Mouse (Mus musculus): ENCODE results near the gene Mbd3.

Mbd3 gene

DNA sequence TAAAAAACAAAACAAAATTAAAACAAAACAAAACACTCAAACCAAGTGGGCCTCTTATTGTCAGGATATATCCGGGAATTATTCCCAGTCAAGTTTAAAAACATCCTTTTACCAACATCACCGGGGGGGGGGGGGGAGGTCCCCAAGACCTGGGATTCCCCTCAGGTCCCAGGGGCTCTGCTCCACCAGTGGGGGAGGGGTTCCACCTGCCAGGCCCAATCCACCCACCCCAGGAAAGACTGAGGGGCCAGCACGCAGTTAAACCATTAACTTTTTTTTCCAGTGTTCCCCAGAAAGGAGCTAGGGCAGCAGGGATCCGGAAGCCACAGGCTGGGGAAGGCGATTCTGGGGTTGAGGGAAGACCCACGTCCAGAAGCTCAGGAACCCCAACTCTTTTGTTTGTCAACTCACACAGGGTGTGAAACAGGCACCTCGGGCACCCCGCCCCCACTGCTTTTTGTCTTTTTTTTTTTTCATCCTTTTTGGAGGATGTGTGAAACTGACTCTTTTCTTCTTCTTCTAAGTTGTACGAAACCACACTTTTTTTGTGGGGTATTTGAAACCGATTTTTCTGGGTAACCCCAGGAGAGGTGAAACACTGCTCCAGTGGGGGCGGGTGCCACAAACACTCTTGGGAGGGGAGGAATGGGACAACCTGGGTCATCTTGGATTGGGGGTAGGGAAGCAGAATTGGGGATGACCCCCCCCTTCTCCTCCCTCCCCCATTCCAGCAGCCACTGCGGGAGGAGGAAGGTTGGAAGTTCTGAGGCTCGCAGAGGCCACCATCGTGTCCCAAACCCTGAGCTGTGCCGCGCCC, 32.4 kb upstream of the Mbd3 start:
- in situ Hi-C loops (cut with MboI; ENCODE audit: low pct_unique_long_range_greater_than_20kb in 1 of 2, low sequenced_read_pairs in 2 of 2, unreplicated experiment in 1 of 2): no loop called here

DNA sequence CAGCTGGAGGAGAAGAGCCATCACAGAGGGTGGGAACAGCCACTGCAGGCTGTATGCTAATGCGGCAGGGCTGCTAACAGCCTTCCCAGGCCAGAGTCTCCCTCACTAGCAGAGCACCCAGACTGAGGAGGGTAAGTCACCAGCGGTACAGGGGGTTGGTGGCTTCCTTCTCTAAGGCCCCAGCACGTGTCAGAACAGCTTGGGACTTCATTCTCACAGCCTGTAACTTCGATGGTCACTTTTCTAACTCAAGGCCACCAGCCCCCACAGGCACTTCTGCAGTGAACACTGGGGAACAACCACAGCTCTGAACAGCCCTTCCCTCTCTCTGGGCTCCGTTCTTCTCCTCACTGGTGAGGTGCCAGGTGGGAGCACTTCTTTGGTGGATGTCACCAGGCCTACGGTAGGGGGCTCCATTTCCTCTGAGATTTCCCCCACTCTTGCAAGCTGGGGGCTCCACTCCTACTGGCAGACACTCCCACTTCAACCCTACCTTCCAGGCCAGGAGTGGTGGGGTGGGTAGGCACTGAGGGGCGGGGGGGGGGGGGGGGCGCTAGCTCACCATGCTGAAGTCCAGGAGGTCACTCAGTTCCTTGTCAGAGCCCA, 31.1 kb upstream of the Mbd3 start:
- in situ Hi-C loops (cut with MboI; ENCODE audit: low pct_unique_long_range_greater_than_20kb in 1 of 2, low sequenced_read_pairs in 2 of 2, unreplicated experiment in 1 of 2): no loop called here

- in situ Hi-C loops (cut with MboI; ENCODE audit: low pct_unique_long_range_greater_than_20kb in 1 of 2, low sequenced_read_pairs in 2 of 2, unreplicated experiment in 1 of 2): no loop called here
Observed at GRCm38 (mm10) chr10:80429800-80430199, 30.4 kb upstream of the Mbd3 start.

- in situ Hi-C loops (cut with MboI; ENCODE audit: low pct_unique_long_range_greater_than_20kb in 1 of 2, low sequenced_read_pairs in 2 of 2, unreplicated experiment in 1 of 2): no loop called here
Observed at GRCm38 (mm10) chr10:80425041-80425440, 25.7 kb upstream of the Mbd3 start.

- in situ Hi-C loops (cut with MboI; ENCODE audit: low pct_unique_long_range_greater_than_20kb in 1 of 2, low sequenced_read_pairs in 2 of 2, unreplicated experiment in 1 of 2): no loop called here
Observed at GRCm38 (mm10) chr10:80423562-80423961, 24.2 kb upstream of the Mbd3 start.

DNA sequence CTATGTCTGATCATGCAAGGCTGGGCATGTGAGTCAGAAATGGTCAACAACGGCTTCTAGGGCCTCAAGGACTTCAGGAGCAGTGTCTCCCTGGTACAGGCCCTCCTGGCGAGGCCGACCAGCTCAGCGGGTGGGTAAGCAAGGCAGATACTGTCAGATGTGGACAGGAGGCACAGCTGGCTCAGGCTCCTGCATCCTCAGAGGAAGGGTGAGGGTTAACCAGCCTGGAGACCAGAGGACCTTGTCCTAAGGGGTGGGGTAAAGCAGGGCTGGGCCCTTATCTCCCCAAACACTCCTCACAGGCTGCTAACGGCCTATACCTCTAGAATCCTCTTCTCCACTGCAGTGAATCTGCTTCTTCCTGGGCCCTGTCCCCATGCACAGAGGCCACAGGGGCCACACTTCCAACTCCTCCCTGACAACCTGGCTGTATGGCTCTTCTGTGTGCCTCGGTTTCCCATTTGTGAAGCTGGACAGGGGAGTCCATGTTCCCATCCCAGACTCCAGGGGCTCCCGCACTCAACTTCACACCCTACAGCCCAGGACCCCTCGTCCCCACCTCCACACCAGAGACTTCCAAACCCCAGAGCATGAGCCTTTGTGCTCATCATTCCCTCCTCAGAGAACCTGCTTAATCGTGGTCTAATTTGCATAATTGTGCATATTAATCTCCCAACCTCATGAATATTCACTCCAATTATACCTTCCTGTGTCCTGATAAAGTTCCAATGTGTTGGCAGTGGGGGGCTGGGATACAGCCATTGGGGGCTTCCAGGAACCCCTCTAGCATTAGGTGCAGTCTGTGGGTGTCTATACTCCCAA, 22.5 kb upstream of the Mbd3 start:
- in situ Hi-C loops (cut with MboI; ENCODE audit: low pct_unique_long_range_greater_than_20kb in 1 of 2, low sequenced_read_pairs in 2 of 2, unreplicated experiment in 1 of 2): no loop called here

- in situ Hi-C loops (cut with MboI; ENCODE audit: low pct_unique_long_range_greater_than_20kb in 1 of 2, low sequenced_read_pairs in 2 of 2, unreplicated experiment in 1 of 2): no loop called here
Observed at GRCm38 (mm10) chr10:80421208-80421607, 21.9 kb upstream of the Mbd3 start.

GRCm38 (mm10) chr10:80420729-80421128, 21.4 kb upstream of the Mbd3 start:
- in situ Hi-C loops (cut with MboI; ENCODE audit: low pct_unique_long_range_greater_than_20kb in 1 of 2, low sequenced_read_pairs in 2 of 2, unreplicated experiment in 1 of 2): no loop called here

GRCm38 (mm10) chr10:80419419-80419818, 20.1 kb upstream of the Mbd3 start:
- in situ Hi-C loops (cut with MboI; ENCODE audit: low pct_unique_long_range_greater_than_20kb in 1 of 2, low sequenced_read_pairs in 2 of 2, unreplicated experiment in 1 of 2): no loop called here

GRCm38 (mm10) chr10:80418311-80418710, 19.0 kb upstream of the Mbd3 start:
- in situ Hi-C loops (cut with MboI; ENCODE audit: low pct_unique_long_range_greater_than_20kb in 1 of 2, low sequenced_read_pairs in 2 of 2, unreplicated experiment in 1 of 2): no loop called here

DNA sequence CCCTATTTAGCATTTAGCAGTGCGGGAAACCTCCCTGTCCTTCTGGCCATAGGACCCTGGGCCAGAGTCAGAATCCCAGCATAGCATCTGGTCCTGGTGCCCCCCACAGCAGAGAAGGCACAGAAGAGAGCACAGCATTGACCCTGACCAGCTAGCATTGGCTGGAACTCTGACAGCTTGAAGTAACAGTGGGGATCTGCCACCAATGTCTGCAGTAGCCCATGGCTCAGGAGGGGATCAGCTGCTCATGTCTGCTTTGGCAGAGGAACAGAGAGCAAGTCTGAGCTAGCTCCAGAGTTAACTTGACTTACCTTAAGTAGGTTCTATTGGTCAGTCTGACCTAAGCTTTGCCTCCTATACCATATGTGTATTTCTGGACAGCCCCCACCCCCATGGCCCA, 18.5 kb upstream of the Mbd3 start:
- in situ Hi-C loops (cut with MboI; ENCODE audit: low pct_unique_long_range_greater_than_20kb in 1 of 2, low sequenced_read_pairs in 2 of 2, unreplicated experiment in 1 of 2): no loop called here

GRCm38 (mm10) chr10:80417371-80417770, 18.0 kb upstream of the Mbd3 start:
- in situ Hi-C loops (cut with MboI; ENCODE audit: low pct_unique_long_range_greater_than_20kb in 1 of 2, low sequenced_read_pairs in 2 of 2, unreplicated experiment in 1 of 2): no loop called here

GRCm38 (mm10) chr10:80415566-80415965, 16.2 kb upstream of the Mbd3 start:
- in situ Hi-C loops (cut with MboI; ENCODE audit: low pct_unique_long_range_greater_than_20kb in 1 of 2, low sequenced_read_pairs in 2 of 2, unreplicated experiment in 1 of 2): no loop called here

- in situ Hi-C loops (cut with MboI; ENCODE audit: low pct_unique_long_range_greater_than_20kb in 1 of 2, low sequenced_read_pairs in 2 of 2, unreplicated experiment in 1 of 2): no loop called here
Observed at GRCm38 (mm10) chr10:80412656-80413541, 13.5 kb upstream of the Mbd3 start.

DNA sequence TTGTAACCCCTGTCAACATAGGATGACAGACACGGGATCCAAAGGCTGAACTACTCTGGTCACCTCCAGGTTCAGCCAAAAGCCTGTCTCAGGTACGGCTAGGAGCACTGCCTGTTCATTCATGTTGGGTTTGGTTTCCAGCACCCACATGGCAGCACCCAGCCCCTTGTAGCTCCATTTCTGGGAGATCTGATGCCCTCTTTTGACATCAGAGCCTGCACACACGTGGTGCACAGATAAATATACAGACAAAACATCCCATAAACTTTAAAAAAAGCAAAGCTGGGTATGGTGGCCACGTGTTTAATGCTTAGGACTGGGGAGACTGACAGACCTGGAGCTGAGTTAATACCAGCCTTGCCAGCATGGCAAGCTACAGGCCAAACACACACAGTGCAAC, 8.6 kb upstream of the Mbd3 start:
- in situ Hi-C loops (cut with MboI; ENCODE audit: low pct_unique_long_range_greater_than_20kb in 1 of 2, low sequenced_read_pairs in 2 of 2, unreplicated experiment in 1 of 2): no loop called here

GRCm38 (mm10) chr10:80406684-80407501, 7.5 kb upstream of the Mbd3 start, which contains the start of gene Uqcr11:
TSS of gene Uqcr11 (minus strand) at chr10:80406830.
- in situ Hi-C loops (cut with MboI; ENCODE audit: low pct_unique_long_range_greater_than_20kb in 1 of 2, low sequenced_read_pairs in 2 of 2, unreplicated experiment in 1 of 2): no loop called here

GRCm38 (mm10) chr10:80405481-80406173, 6.3 kb upstream of the Mbd3 start:
- in situ Hi-C loops (cut with MboI; ENCODE audit: low pct_unique_long_range_greater_than_20kb in 1 of 2, low sequenced_read_pairs in 2 of 2, unreplicated experiment in 1 of 2): no loop called here

Measured in mouse embryonic stem cell (cell line).